Mouse (Mus musculus): ENCODE measurements around the gene Vmn1r22.
A peak's percentile ranks its signal among the peaks of the same experiment; 100 is the strongest.
"Not testable (repeated sequence)": the region's sequence is repeated elsewhere in the genome, so short reads cannot be mapped to it uniquely, and the experiment has no call there.

The Vmn1r22 gene

GRCm38 (mm10) chr6:57907928-57908327, at the start of gene Vmn1r22:
Gene Vmn1r22 (minus strand): TSS chr6:57908028.
- DNase-seq (ENCODE audit: low read depth, low spot score), result no peak

GRCm38 (mm10) chr6:57926738-57927137, 18.9 kb upstream of the Vmn1r22 start, which contains the start of gene Vmn1r23:
Gene Vmn1r23 (minus strand): TSS chr6:57926838.
- DNase-seq (ENCODE audit: low read depth, low spot score), result no peak

- peak; percentile 18 for DNase-seq (ENCODE audit: low read depth, low spot score)
Measured at GRCm38 (mm10) chr6:57859043-57860042, 48.5 kb downstream of the Vmn1r22 start.

- DNase-seq (ENCODE audit: low read depth, low spot score), result not testable (repeated sequence)
Measured at GRCm38 (mm10) chr6:57851177-57851576, 56.7 kb downstream of the Vmn1r22 start.

GRCm38 (mm10) chr6:57850286-57850685, 57.5 kb downstream of the Vmn1r22 start, which contains the start of gene Vmn1r21:
Gene Vmn1r21 (minus strand): TSS chr6:57850343.
- DNase-seq (ENCODE audit: low read depth, low spot score), result no peak
